Mouse (Mus musculus): ENCODE data around the gene Atp6v1a. TPM values are rescaled to one million over a fixed set of nuclear protein-coding genes. Genes with fewer than 3 reads are reported as not detected.

Gene Atp6v1a
- total RNA-seq, 2 experiments from 2014 or later = 24.7 to 27.8 TPM

GRCm38 (mm10) chr16:44138979-44139535 is 448 bp downstream of the Atp6v1a start:
- peak; percentile 93 for DNase-seq

GRCm38 (mm10) chr16:44138377-44138978 is 1.0 kb downstream of the Atp6v1a start:
- peak in 1 of 2 experiments; percentile 27 for DNase-seq

- DNase-seq = no peak
Measured at GRCm38 (mm10) chr16:44136511-44137021, 2.9 kb downstream of the Atp6v1a start.

- DNase-seq = no peak
Measured at GRCm38 (mm10) chr16:44133187-44133586, 6.3 kb downstream of the Atp6v1a start.

- no peak for DNase-seq
Measured at GRCm38 (mm10) chr16:44132300-44132699, 7.2 kb downstream of the Atp6v1a start.

- DNase-seq = no peak
Measured at GRCm38 (mm10) chr16:44126437-44126836, 13.1 kb downstream of the Atp6v1a start.

GRCm38 (mm10) chr16:44125436-44125835 is 14.1 kb downstream of the Atp6v1a start:
- no peak for DNase-seq

- no peak for DNase-seq
Measured at GRCm38 (mm10) chr16:44124713-44125112, 14.8 kb downstream of the Atp6v1a start.

- no peak for DNase-seq
Measured at GRCm38 (mm10) chr16:44123786-44124185, 15.7 kb downstream of the Atp6v1a start.

GRCm38 (mm10) chr16:44122982-44123725 is 16.4 kb downstream of the Atp6v1a start:
- DNase-seq = peak; percentile 35 to 45

GRCm38 (mm10) chr16:44122574-44122973 is 16.9 kb downstream of the Atp6v1a start:
- DNase-seq = no peak

- no peak for DNase-seq
Measured at GRCm38 (mm10) chr16:44122122-44122521, 17.4 kb downstream of the Atp6v1a start.

GRCm38 (mm10) chr16:44119753-44120501 is 19.6 kb downstream of the Atp6v1a start:
- no peak for DNase-seq

- peak in 1 of 2 experiments; percentile 36 for DNase-seq
Measured at GRCm38 (mm10) chr16:44109002-44109401, 30.5 kb downstream of the Atp6v1a start.

GRCm38 (mm10) chr16:44105211-44105610 is 34.3 kb downstream of the Atp6v1a start:
- DNase-seq = no peak

GRCm38 (mm10) chr16:44103806-44104766 is 35.4 kb downstream of the Atp6v1a start:
- no peak for DNase-seq

GRCm38 (mm10) chr16:44102925-44103324 is 36.6 kb downstream of the Atp6v1a start:
- DNase-seq = no peak

- DNase-seq = no peak
Measured at GRCm38 (mm10) chr16:44101181-44101710, 38.3 kb downstream of the Atp6v1a start.

- DNase-seq = no peak
Measured at GRCm38 (mm10) chr16:44099377-44099776, 40.1 kb downstream of the Atp6v1a start.

GRCm38 (mm10) chr16:44087650-44088049 is 51.9 kb downstream of the Atp6v1a start:
- DNase-seq = no peak
